Mouse (Mus musculus) stomach, postnatal 0 days (tissue): Measurements from ENCODE around the gene Gm3278. TPM values are rescaled to one million over a fixed set of nuclear protein-coding genes. Genes with fewer than 3 reads are reported as not detected.
"Not testable (repeated sequence)": the region's sequence is repeated elsewhere in the genome, so short reads cannot be mapped to it uniquely, and the experiment has no call there.

Experiments
- ATAC-seq: fragments of 200-750 bp; cut with Nextera tagmentation; 2 replicates; pipeline ENCODE4 v1.8.0; 2017; ENCODE audit not compliant: low FRiP score, low TSS enrichment
- DNase-seq: peaks from one replicate; pipeline ENCODE4 v3.0.0-alpha.2; 2016; ENCODE audit warnings: low spot score
- H3K27ac ChIP-seq: fragments of 300-500 bp; sonication (generic); replicated peaks from 2 replicates; pipeline ENCODE4 v1.5.1; 2014; ENCODE audit warnings: mild to moderate bottlenecking, control low read depth
- H3K27me3 ChIP-seq: fragments of 300-500 bp; sonication (generic); 2 replicates; pipeline ENCODE4 v1.6.1; 2014; ENCODE audit warnings: low read length; ENCODE audit not compliant: control insufficient read depth, insufficient read depth
- H3K36me3 ChIP-seq: fragments of 300-500 bp; sonication (generic); 2 replicates; pipeline ENCODE4 v1.6.1; 2014; ENCODE audit warnings: low read length, mixed read lengths; ENCODE audit not compliant: control insufficient read depth, insufficient read depth
- H3K4me1 ChIP-seq: fragments of 300-500 bp; sonication (generic); replicated peaks from 2 replicates; pipeline ENCODE4 v1.6.1; 2014; ENCODE audit warnings: antibody characterized with exemption; ENCODE audit not compliant: control insufficient read depth, insufficient read depth
- H3K4me2 ChIP-seq: fragments of 300-500 bp; sonication (generic); replicated peaks from 2 replicates; pipeline ENCODE4 v1.6.1; 2014; ENCODE audit warnings: low read depth, mild to moderate bottlenecking, control low read depth, moderate library complexity
- H3K4me3 ChIP-seq: fragments of 300-500 bp; sonication (generic); 2 replicates; pipeline ENCODE4 v1.5.1; 2014; ENCODE audit warnings: low read depth, low read length, control low read depth
- H3K9ac ChIP-seq: fragments of 300-500 bp; sonication (generic); 2 replicates; pipeline ENCODE4 v1.6.1; 2014; ENCODE audit warnings: mild to moderate bottlenecking, low read length, control low read depth, mixed read lengths
- H3K9me3 ChIP-seq: fragments of 300-500 bp; sonication (generic); 2 replicates; pipeline ENCODE4 v1.6.1; 2016; ENCODE audit warnings: low read length; ENCODE audit not compliant: control insufficient read depth
- WGBS: fragments of 180-500 bp; shearing (Covaris S2); extraction: QIAGEN DNeasy Blood & Tissue Kit; methylation state at CpG from one replicate; pipeline ENCODE4 v1.1.7; 2014; 5-methylcytosine and 5-hydroxymethylcytosine counted together
- polyA plus RNA-seq: library from polyadenylated mRNA; unstranded; fragments of >200 nt; fragmentation: Nextera tagmentation; extraction: Ambion mirVana; gene quantifications from 2 replicates; pipeline ENCODE4 v1.2.1, GENCODE M21; 2015

Gene Gm3278
- not detected in 2 replicates for polyA plus RNA-seq

GRCm38 (mm10) chr14:4892116-4892515 is at the start of gene Gm3278:
Gene Gm3278 (plus strand): TSS chr14:4892416.
- not testable (repeated sequence) for H3K9ac ChIP-seq, H3K9me3 ChIP-seq, H3K27ac ChIP-seq, H3K4me2 ChIP-seq, H3K27me3 ChIP-seq, H3K36me3 ChIP-seq, ATAC-seq, H3K4me3 ChIP-seq, H3K4me1 ChIP-seq, DNase-seq
- WGBS: 80% methylated on average over 1 of the region's 3 CpGs

GRCm38 (mm10) chr14:4855299-4855980 is 36.8 kb upstream of the Gm3278 start, which contains the start of gene Gm3264:
Gene Gm3264 (plus strand): TSS chr14:4855576.
- H3K27me3 ChIP-seq, H3K9ac ChIP-seq, H3K9me3 ChIP-seq, H3K4me1 ChIP-seq, ATAC-seq, H3K36me3 ChIP-seq, H3K27ac ChIP-seq: not testable (repeated sequence)
- Histone ChIP-seq H3K4me3 (peak within 1 kb of the TSS; percentile 13; the same call in 1 of the 2 replicates), H3K4me2 (peak within 1 kb of the TSS; percentile 40)
- whole genome bisulfite sequencing: under 1% methylated on average over 12 of the region's 59 CpGs
- peak; percentile 11 for DNase-seq

Other genes starting within 250 kb of the Gm3278 start
- gene Gm3239, start 228.2 kb upstream of the Gm3278 start, polyA plus RNA-seq: not detected in 2 replicates
- gene Gm7876, start 183.2 kb upstream of the Gm3278 start, polyA plus RNA-seq: not detected in 2 replicates
- gene Gm3252, start 165.6 kb upstream of the Gm3278 start, polyA plus RNA-seq: not detected in 2 replicates
- gene Gm9602, start 116.1 kb upstream of the Gm3278 start, polyA plus RNA-seq: not detected in 2 replicates
- gene Gm3269, start 54.3 kb upstream of the Gm3278 start, polyA plus RNA-seq: not detected in 2 replicates
- 0.32 TPM in 1 of 2 replicates, not detected in the other for gene Gm3264, start 36.8 kb upstream of the Gm3278 start, polyA plus RNA-seq
- gene Gm8297, start 91.5 kb downstream of the Gm3278 start, polyA plus RNA-seq: not detected in 2 replicates
- gene Gm3298, start 123.5 kb downstream of the Gm3278 start, polyA plus RNA-seq: not detected in 2 replicates
- not detected in 2 replicates for gene 4930555G01Rik, start 158.2 kb downstream of the Gm3278 start, polyA plus RNA-seq
- 0.38 and 0.52 TPM in 2 replicates for gene Gm8281, start 178.6 kb downstream of the Gm3278 start, polyA plus RNA-seq
- gene Gm8279, start 239.1 kb downstream of the Gm3278 start, polyA plus RNA-seq: not detected in 2 replicates